Mouse (Mus musculus): ENCODE measurements around the gene Olfr681. TPM values are rescaled to one million over a fixed set of nuclear protein-coding genes. Genes with fewer than 3 reads are reported as not detected.
"Not testable (repeated sequence)": the region's sequence is repeated elsewhere in the genome, so short reads cannot be mapped to it uniquely, and the experiment has no call there.

Olfr681 gene
- not detected in 2 replicates for polyA plus RNA-seq (2015; fragmentation: Nextera tagmentation; extraction: Ambion mirVana)

DNA sequence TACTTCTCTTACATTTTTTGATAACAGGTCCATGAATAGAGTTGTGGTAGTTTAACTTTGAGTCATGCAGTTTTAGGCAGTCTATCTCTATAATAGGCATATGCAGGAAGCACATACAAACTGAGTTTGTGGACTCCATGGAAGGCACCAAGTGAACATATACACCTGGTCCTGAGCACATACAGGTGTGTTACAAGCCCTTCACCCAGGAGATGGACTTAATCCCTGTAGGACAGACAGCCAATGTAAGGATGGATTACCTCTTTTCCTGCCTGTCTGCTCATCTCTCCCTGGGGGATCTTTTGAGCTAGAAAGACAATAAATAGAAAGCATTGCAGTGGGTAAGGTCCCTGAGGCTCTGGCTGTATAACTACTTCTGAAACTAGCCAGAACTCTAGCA lies at the start of gene Olfr681:
TSS of gene Olfr681 (plus strand) at position 301 of the 400 bp plus-strand sequence.
- H3K27ac ChIP-seq, result no peak within 1 kb of the TSS
- no peak for ATAC-seq (ENCODE audit: insufficient number of reproducible peaks, insufficient read depth, low FRiP score, low TSS enrichment, low read depth)
- H3K9ac ChIP-seq, result no peak within 1 kb of the TSS
- no peaks in the 10 kb centered on the region for H3K36me3 ChIP-seq
- H3K27me3 ChIP-seq, result no peaks in the 10 kb centered on the region
- H3K9me3 ChIP-seq, result no peaks in the 10 kb centered on the region
- no peak within 1 kb of the TSS for H3K4me3 ChIP-seq
- H3K4me2 ChIP-seq, result no peak within 1 kb of the TSS
- no peaks in the 10 kb centered on the region for H3K4me1 ChIP-seq

DNA sequence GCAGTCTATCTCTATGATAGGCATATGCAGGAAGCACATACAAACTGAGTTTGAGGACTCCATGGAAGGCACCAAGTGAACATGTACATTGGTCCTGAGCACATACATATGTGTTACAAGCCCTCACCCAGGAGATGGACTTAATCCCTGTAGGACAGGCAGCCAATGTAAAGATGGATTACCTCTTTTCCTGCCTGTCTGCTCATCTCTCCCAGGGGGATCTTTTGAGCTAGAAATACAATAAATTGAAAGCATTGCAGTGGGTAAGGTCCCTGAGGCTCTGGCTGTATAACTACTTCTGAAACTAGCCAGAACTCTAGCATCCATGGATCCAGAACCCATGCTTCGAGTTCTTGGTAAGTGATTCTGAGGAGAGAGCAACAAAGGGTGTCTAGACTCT lies 35.7 kb upstream of the Olfr681 start, which contains the start of gene Olfr679:
TSS of gene Olfr679 (plus strand) at position 301 of the 400 bp plus-strand sequence.
- H3K4me3 ChIP-seq, result no peak within 1 kb of the TSS
- no peaks in the 10 kb centered on the region for H3K9me3 ChIP-seq
- no peaks in the 10 kb centered on the region for H3K36me3 ChIP-seq
- no peaks in the 10 kb centered on the region for H3K4me1 ChIP-seq
- no peak within 1 kb of the TSS for H3K4me2 ChIP-seq
- ATAC-seq (ENCODE audit: insufficient number of reproducible peaks, insufficient read depth, low FRiP score, low TSS enrichment, low read depth), result no peak
- H3K27ac ChIP-seq, result no peak within 1 kb of the TSS
- 66% methylated on average over 1 of the region's 1 CpGs for WGBS
- no peaks in the 10 kb centered on the region for H3K27me3 ChIP-seq
- H3K9ac ChIP-seq, result no peak within 1 kb of the TSS

DNA sequence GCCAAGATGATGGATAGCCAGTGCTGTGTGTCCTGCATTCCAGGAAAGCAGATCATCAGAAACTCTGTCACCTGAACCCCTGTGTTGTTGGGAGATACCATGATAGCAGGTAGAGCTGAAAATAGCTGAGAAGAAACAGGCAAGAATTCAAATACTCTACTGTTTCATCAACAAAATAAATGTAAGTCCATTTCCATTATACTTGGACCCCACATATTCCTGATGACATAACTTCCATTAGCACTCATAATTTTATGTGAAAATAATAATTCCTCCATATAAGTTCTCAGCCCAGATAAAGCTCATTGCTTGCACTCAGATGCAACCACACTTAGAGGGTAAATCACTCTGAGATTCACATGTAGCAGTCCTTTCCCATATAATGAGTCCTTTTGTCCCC lies 23.9 kb upstream of the Olfr681 start, which contains the start of gene Olfr680-ps1:
TSS of gene Olfr680-ps1 (minus strand) at position 101 of the 400 bp plus-strand sequence.
- not testable (repeated sequence) for H3K27ac ChIP-seq; H3K27me3 ChIP-seq; H3K4me2 ChIP-seq; H3K36me3 ChIP-seq; H3K4me1 ChIP-seq; H3K9ac ChIP-seq; H3K4me3 ChIP-seq; ATAC-seq (ENCODE audit: insufficient number of reproducible peaks, insufficient read depth, low FRiP score, low TSS enrichment, low read depth); H3K9me3 ChIP-seq

DNA sequence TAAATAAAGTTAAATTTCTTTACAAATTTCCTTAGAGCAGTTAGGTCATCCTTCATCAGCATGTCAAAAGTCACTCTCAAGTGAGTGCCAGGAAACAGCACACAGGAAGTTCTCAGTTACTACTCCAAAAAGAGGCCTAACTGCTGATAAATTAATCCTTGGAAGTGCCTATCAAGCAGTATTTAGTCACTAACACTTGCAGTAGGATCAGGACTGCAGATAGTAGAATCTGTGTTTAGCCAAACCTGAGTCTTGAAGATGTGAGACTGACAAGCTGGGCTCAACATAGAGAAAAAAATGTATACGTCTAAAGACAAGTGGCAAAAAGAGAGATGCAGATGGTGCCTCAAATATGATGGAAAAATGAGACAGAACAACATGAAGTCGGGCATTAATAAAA lies 24.6 kb downstream of the Olfr681 start:
- H3K9me3 ChIP-seq, result no peaks in the 10 kb centered on the region
- H3K4me2 ChIP-seq, result no peak overlapping the region
- 75% methylated on average over 2 of the region's 2 CpGs for WGBS
- no peaks in the 10 kb centered on the region for H3K4me1 ChIP-seq
- no peak overlapping the region for H3K4me3 ChIP-seq
- H3K27ac ChIP-seq, result no peak overlapping the region
- no peak overlapping the region for H3K9ac ChIP-seq
- H3K27me3 ChIP-seq, result no peaks in the 10 kb centered on the region
- ATAC-seq (ENCODE audit: insufficient number of reproducible peaks, insufficient read depth, low FRiP score, low TSS enrichment, low read depth), result no peak
- no peaks in the 10 kb centered on the region for H3K36me3 ChIP-seq

DNA sequence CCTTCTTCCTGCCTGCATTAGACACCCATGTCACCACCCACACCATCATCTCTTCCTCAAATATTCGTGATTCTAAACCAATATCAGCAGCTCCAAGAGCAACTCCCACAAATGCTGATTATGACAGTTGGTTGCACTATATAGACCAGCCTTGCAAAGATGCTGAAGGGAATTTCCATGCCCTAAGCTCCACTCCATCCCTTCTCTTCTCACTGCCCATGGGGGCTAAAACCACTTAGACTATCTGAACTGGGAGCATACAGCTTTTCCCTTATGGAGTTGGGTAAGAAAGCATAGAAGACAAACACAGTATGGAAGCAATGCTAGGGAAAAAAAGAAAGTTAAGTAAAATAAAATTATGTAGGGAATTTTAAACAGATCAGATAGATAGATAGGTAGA lies 30.3 kb downstream of the Olfr681 start, which contains the start of gene Olfr683:
TSS of gene Olfr683 (minus strand) at position 101 of the 400 bp plus-strand sequence.
- Histone ChIP-seq H3K27ac (no peak within 1 kb of the TSS), H3K9ac (no peak within 1 kb of the TSS), H3K4me2 (no peak within 1 kb of the TSS), H3K9me3 (no peaks in the 10 kb centered on the region), H3K4me1 (no peaks in the 10 kb centered on the region), H3K27me3 (no peaks in the 10 kb centered on the region), H3K4me3 (no peak within 1 kb of the TSS), H3K36me3 (no peaks in the 10 kb centered on the region)
- WGBS, result 63% methylated on average over 1 of the region's 1 CpGs
- no peak for ATAC-seq (ENCODE audit: insufficient number of reproducible peaks, insufficient read depth, low FRiP score, low TSS enrichment, low read depth)

DNA sequence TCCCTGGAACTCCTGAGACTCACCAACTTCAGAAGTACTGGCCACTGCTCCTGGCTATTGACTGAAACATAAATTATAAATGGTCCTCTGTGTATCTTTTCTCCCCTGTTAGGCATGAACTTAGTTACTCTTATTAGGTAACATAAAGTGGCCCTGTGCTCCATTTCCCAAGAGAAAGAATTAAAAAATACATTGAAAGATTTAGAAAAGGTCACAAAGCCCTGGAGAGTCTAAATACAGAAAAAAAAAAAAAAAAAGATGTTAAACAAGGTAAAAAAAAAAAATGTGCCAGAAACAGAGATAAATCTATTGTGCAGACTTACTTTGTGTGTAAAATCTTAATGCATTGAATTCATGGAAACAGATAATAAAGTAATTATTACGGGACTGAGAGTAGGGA lies 46.9 kb downstream of the Olfr681 start, which contains the start of gene Olfr684:
TSS of gene Olfr684 (minus strand) at position 101 of the 400 bp plus-strand sequence.
- H3K36me3 ChIP-seq, result no peaks in the 10 kb centered on the region
- no peak within 1 kb of the TSS for H3K4me3 ChIP-seq
- no peaks in the 10 kb centered on the region for H3K27me3 ChIP-seq
- no peaks in the 10 kb centered on the region for H3K9me3 ChIP-seq
- WGBS, result 53% methylated on average over 1 of the region's 1 CpGs
- no peaks in the 10 kb centered on the region for H3K4me1 ChIP-seq
- ATAC-seq (ENCODE audit: insufficient number of reproducible peaks, insufficient read depth, low FRiP score, low TSS enrichment, low read depth), result no peak
- no peak within 1 kb of the TSS for H3K4me2 ChIP-seq
- no peak within 1 kb of the TSS for H3K27ac ChIP-seq
- no peak within 1 kb of the TSS for H3K9ac ChIP-seq

DNA sequence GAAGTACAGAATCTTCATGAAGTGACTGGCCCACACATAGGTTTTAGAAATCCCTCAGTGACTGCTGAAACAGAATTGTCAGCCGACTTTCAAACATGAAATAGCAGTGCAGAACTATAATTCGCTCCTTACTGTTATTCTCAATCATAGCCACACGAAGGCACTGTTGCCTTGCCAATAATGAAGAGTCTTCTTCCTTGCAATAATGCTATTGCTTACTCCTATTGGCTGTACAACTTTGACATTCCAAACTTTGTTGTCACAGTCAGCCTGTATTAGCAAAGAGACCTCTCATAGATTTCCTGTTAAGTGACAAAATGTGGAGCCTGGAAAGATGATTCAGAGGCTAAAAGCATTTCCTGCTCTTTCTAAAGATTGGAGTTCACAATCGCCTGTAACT lies 54.1 kb downstream of the Olfr681 start:
- H3K27me3 ChIP-seq, result no peaks in the 10 kb centered on the region
- no peak for ATAC-seq (ENCODE audit: insufficient number of reproducible peaks, insufficient read depth, low FRiP score, low TSS enrichment, low read depth)
- H3K4me2 ChIP-seq, result no peak overlapping the region
- no peak overlapping the region for H3K9ac ChIP-seq
- no peaks in the 10 kb centered on the region for H3K9me3 ChIP-seq
- WGBS, result 47% methylated on average over 4 of the region's 4 CpGs
- H3K36me3 ChIP-seq, result no peaks in the 10 kb centered on the region
- no peak overlapping the region for H3K27ac ChIP-seq
- no peak overlapping the region for H3K4me3 ChIP-seq
- H3K4me1 ChIP-seq, result no peaks in the 10 kb centered on the region

Other genes with a start within 250 kb of the Olfr681 start
- not detected in 2 replicates for gene Olfr665, start 238.8 kb upstream of the Olfr681 start, polyA plus RNA-seq (2015; fragmentation: Nextera tagmentation; extraction: Ambion mirVana)
- gene Olfr666, start 220.9 kb upstream of the Olfr681 start, polyA plus RNA-seq (2015; fragmentation: Nextera tagmentation; extraction: Ambion mirVana), result 0.17 TPM in 1 of 2 replicates, not detected in the other
- gene Olfr667, start 195.4 kb upstream of the Olfr681 start, polyA plus RNA-seq (2015; fragmentation: Nextera tagmentation; extraction: Ambion mirVana), result not detected in 2 replicates
- not detected in 2 replicates for gene Olfr668, start 188.8 kb upstream of the Olfr681 start, polyA plus RNA-seq (2015; fragmentation: Nextera tagmentation; extraction: Ambion mirVana)
- gene Olfr669, start 182.6 kb upstream of the Olfr681 start, polyA plus RNA-seq (2015; fragmentation: Nextera tagmentation; extraction: Ambion mirVana), result not detected in 2 replicates
- not detected in 2 replicates for gene Olfr670, start 154.2 kb upstream of the Olfr681 start, polyA plus RNA-seq (2015; fragmentation: Nextera tagmentation; extraction: Ambion mirVana)
- gene Olfr671, start 137.7 kb upstream of the Olfr681 start, polyA plus RNA-seq (2015; fragmentation: Nextera tagmentation; extraction: Ambion mirVana), result not detected in 2 replicates
- 0.21 TPM in 1 of 2 replicates, not detected in the other for gene Olfr672, start 114.8 kb upstream of the Olfr681 start, polyA plus RNA-seq (2015; fragmentation: Nextera tagmentation; extraction: Ambion mirVana)
- not detected in 2 replicates for gene Olfr675, start 88.4 kb upstream of the Olfr681 start, polyA plus RNA-seq (2015; fragmentation: Nextera tagmentation; extraction: Ambion mirVana)
- not detected in 2 replicates for gene Olfr676, start 84.1 kb upstream of the Olfr681 start, polyA plus RNA-seq (2015; fragmentation: Nextera tagmentation; extraction: Ambion mirVana)
- gene Olfr677, start 65.5 kb upstream of the Olfr681 start, polyA plus RNA-seq (2015; fragmentation: Nextera tagmentation; extraction: Ambion mirVana), result not detected in 2 replicates
- 0.08 TPM in 1 of 2 replicates, not detected in the other for gene Olfr678, start 52.4 kb upstream of the Olfr681 start, polyA plus RNA-seq (2015; fragmentation: Nextera tagmentation; extraction: Ambion mirVana)
- gene Olfr679, start 35.6 kb upstream of the Olfr681 start, polyA plus RNA-seq (2015; fragmentation: Nextera tagmentation; extraction: Ambion mirVana), result 0.45 TPM in 1 of 2 replicates, not detected in the other
- gene Olfr680-ps1, start 24.0 kb upstream of the Olfr681 start, polyA plus RNA-seq (2015; fragmentation: Nextera tagmentation; extraction: Ambion mirVana), result not detected in 2 replicates
- gene Olfr683, start 30.2 kb downstream of the Olfr681 start, polyA plus RNA-seq (2015; fragmentation: Nextera tagmentation; extraction: Ambion mirVana), result 0.27 TPM in 1 of 2 replicates, not detected in the other
- gene Olfr684, start 46.8 kb downstream of the Olfr681 start, polyA plus RNA-seq (2015; fragmentation: Nextera tagmentation; extraction: Ambion mirVana), result not detected in 2 replicates
- 0.13 TPM in 1 of 2 replicates, not detected in the other for gene Olfr685, start 69.2 kb downstream of the Olfr681 start, polyA plus RNA-seq (2015; fragmentation: Nextera tagmentation; extraction: Ambion mirVana)
- gene Olfr686, start 90.6 kb downstream of the Olfr681 start, polyA plus RNA-seq (2015; fragmentation: Nextera tagmentation; extraction: Ambion mirVana), result not detected in 2 replicates
- not detected in 2 replicates for gene Olfr688, start 171.3 kb downstream of the Olfr681 start, polyA plus RNA-seq (2015; fragmentation: Nextera tagmentation; extraction: Ambion mirVana)
- gene Olfr689, start 194.3 kb downstream of the Olfr681 start, polyA plus RNA-seq (2015; fragmentation: Nextera tagmentation; extraction: Ambion mirVana), result 0.08 TPM in 1 of 2 replicates, not detected in the other
- gene Olfr690, start 217.3 kb downstream of the Olfr681 start, polyA plus RNA-seq (2015; fragmentation: Nextera tagmentation; extraction: Ambion mirVana), result not detected in 2 replicates
- gene Olfr691, start 225.4 kb downstream of the Olfr681 start, polyA plus RNA-seq (2015; fragmentation: Nextera tagmentation; extraction: Ambion mirVana), result 0.35 and 0.51 TPM in 2 replicates

Data from embryonic facial prominence, embryonic 13.5 days (tissue).